Mouse (Mus musculus) hindbrain, embryonic 16.5 days (tissue): Measurements from ENCODE around the gene Rrp7a. TPM values are rescaled to one million over a fixed set of nuclear protein-coding genes. Genes with fewer than 3 reads are reported as not detected.

Experiments
- ATAC-seq: fragments of 200-750 bp; cut with Nextera tagmentation; 2 replicates; pipeline ENCODE4 v1.8.0; 2017; ENCODE audit warnings: moderate TSS enrichment, moderate library complexity
- H3K27ac ChIP-seq: fragments of 300-500 bp; sonication (generic); 2 replicates; pipeline ENCODE4 v1.5.1; 2014; ENCODE audit warnings: low read depth, mild to moderate bottlenecking, control low read depth, low read length, moderate library complexity
- H3K27me3 ChIP-seq: fragments of 300-500 bp; sonication (generic); replicated peaks from 2 replicates; pipeline ENCODE4 v1.6.1; 2014; ENCODE audit warnings: low read length; ENCODE audit not compliant: control insufficient read depth, insufficient read depth
- H3K36me3 ChIP-seq: fragments of 300-500 bp; sonication (generic); 2 replicates; pipeline ENCODE4 v1.6.1; 2014; ENCODE audit warnings: mild to moderate bottlenecking, low read length, moderate library complexity, mixed read lengths; ENCODE audit not compliant: control insufficient read depth, insufficient read depth
- H3K4me1 ChIP-seq: fragments of 300-500 bp; sonication (generic); 2 replicates; pipeline ENCODE4 v1.6.1; 2014; ENCODE audit warnings: low read depth, low read length; ENCODE audit not compliant: control insufficient read depth, insufficient read depth
- H3K4me2 ChIP-seq: fragments of 300-500 bp; sonication (generic); 2 replicates; pipeline ENCODE4 v1.6.1; 2014; ENCODE audit warnings: mild to moderate bottlenecking, low read length, control low read depth, moderate library complexity
- H3K4me3 ChIP-seq: fragments of 300-500 bp; sonication (generic); 2 replicates; pipeline ENCODE4 v1.5.1; 2014; ENCODE audit warnings: mild to moderate bottlenecking, low read length, control low read depth, moderate library complexity
- H3K9ac ChIP-seq: fragments of 300-500 bp; sonication (generic); 2 replicates; pipeline ENCODE4 v1.6.1; 2014; ENCODE audit warnings: low read depth, mild to moderate bottlenecking, control low read depth, low read length, moderate library complexity
- H3K9me3 ChIP-seq: fragments of 300-500 bp; sonication (generic); 2 replicates; pipeline ENCODE4 v1.6.1; 2014; ENCODE audit warnings: mild to moderate bottlenecking, low read length, moderate library complexity; ENCODE audit not compliant: control insufficient read depth
- whole genome bisulfite sequencing: fragments of 180-500 bp; shearing (Covaris S2); extraction: QIAGEN DNeasy Blood & Tissue Kit; methylation state at CpG from one replicate; pipeline ENCODE4 v1.1.7; 2014; 5-methylcytosine and 5-hydroxymethylcytosine counted together
- polyA plus RNA-seq: library from polyadenylated mRNA; unstranded; fragments of >200 nt; fragmentation: Nextera tagmentation; extraction: Ambion mirVana; gene quantifications from 2 replicates; pipeline ENCODE4 v1.2.1, GENCODE M21; 2015

The Rrp7a gene
- polyA plus RNA-seq, 1 experiment from 2014 or later, result 78.2 TPM

- no peak overlapping the region for H3K27ac ChIP-seq
- H3K9me3 ChIP-seq, result no peaks in the 10 kb centered on the region
- 44% methylated on average over 1 of the region's 1 CpGs for WGBS
- no peak overlapping the region for H3K9ac ChIP-seq
- H3K4me2 ChIP-seq, result no peak overlapping the region
- no peak for ATAC-seq
- no peaks in the 10 kb centered on the region for H3K36me3 ChIP-seq
- peaks cover 4% of the 10 kb centered on the region; the same call in 1 of the 2 replicates for H3K27me3 ChIP-seq
- H3K4me1 ChIP-seq, result peaks cover 12% of the 10 kb centered on the region
- H3K4me3 ChIP-seq, result no peak overlapping the region
Observed at GRCm38 (mm10) chr15:83103111-83103510, 19.5 kb downstream of the Rrp7a start.

GRCm38 (mm10) chr15:83100332-83100662 lies 22.3 kb downstream of the Rrp7a start:
- no peaks in the 10 kb centered on the region for H3K9me3 ChIP-seq
- ATAC-seq, result peak; percentile 41; the same call in 1 of the 2 replicates
- 2% methylated on average over 8 of the region's 8 CpGs for WGBS
- H3K36me3 ChIP-seq, result no peaks in the 10 kb centered on the region
- H3K4me1 ChIP-seq, result peaks cover 12% of the 10 kb centered on the region
- no peak overlapping the region for H3K27ac ChIP-seq
- H3K4me2 ChIP-seq, result peak overlapping the region; percentile 55
- peak overlapping the region; percentile 38 for H3K4me3 ChIP-seq
- peak overlapping the region; percentile 57 for H3K9ac ChIP-seq
- H3K27me3 ChIP-seq, result peaks cover 4% of the 10 kb centered on the region; the same call in 1 of the 2 replicates

- peak overlapping the region; percentile 55 for H3K4me2 ChIP-seq
- peak overlapping the region; percentile 57 for H3K9ac ChIP-seq
- no peak overlapping the region for H3K27ac ChIP-seq
- H3K27me3 ChIP-seq, result peaks cover 4% of the 10 kb centered on the region; the same call in 1 of the 2 replicates
- ATAC-seq, result peak; percentile 81
- H3K4me1 ChIP-seq, result peaks cover 12% of the 10 kb centered on the region
- peak overlapping the region; percentile 38 for H3K4me3 ChIP-seq
- no peaks in the 10 kb centered on the region for H3K9me3 ChIP-seq
- WGBS, result 2% methylated on average over 31 of the region's 31 CpGs
- no peaks in the 10 kb centered on the region for H3K36me3 ChIP-seq
Observed at GRCm38 (mm10) chr15:83099533-83100331, 22.9 kb downstream of the Rrp7a start.

- Histone ChIP-seq H3K27me3 (peaks cover 4% of the 10 kb centered on the region; the same call in 1 of the 2 replicates), H3K4me1 (peaks cover 12% of the 10 kb centered on the region), H3K4me2 (no peak overlapping the region), H3K4me3 (no peak overlapping the region), H3K36me3 (no peaks in the 10 kb centered on the region), H3K27ac (no peak overlapping the region), H3K9ac (no peak overlapping the region), H3K9me3 (no peaks in the 10 kb centered on the region)
- 37% methylated on average over 2 of the region's 2 CpGs for WGBS
- ATAC-seq, result no peak
Observed at GRCm38 (mm10) chr15:83095950-83096349, 26.7 kb downstream of the Rrp7a start.

GRCm38 (mm10) chr15:83093687-83094086 lies 28.9 kb downstream of the Rrp7a start:
- H3K9me3 ChIP-seq, result no peaks in the 10 kb centered on the region
- H3K4me3 ChIP-seq, result no peak overlapping the region
- no peaks in the 10 kb centered on the region for H3K36me3 ChIP-seq
- H3K27me3 ChIP-seq, result peaks cover 4% of the 10 kb centered on the region; the same call in 1 of the 2 replicates
- H3K4me1 ChIP-seq, result peaks cover 7% of the 10 kb centered on the region
- H3K9ac ChIP-seq, result no peak overlapping the region
- ATAC-seq, result no peak
- H3K27ac ChIP-seq, result no peak overlapping the region
- 86% methylated on average over 2 of the region's 2 CpGs for WGBS
- no peak overlapping the region for H3K4me2 ChIP-seq

GRCm38 (mm10) chr15:83090874-83091273 lies 31.7 kb downstream of the Rrp7a start:
- no peaks in the 10 kb centered on the region for H3K27me3 ChIP-seq
- no peak overlapping the region for H3K27ac ChIP-seq
- ATAC-seq, result no peak
- no peaks in the 10 kb centered on the region for H3K9me3 ChIP-seq
- H3K36me3 ChIP-seq, result no peaks in the 10 kb centered on the region
- H3K4me3 ChIP-seq, result no peak overlapping the region
- WGBS, result 48% methylated on average over 3 of the region's 3 CpGs
- no peak overlapping the region for H3K9ac ChIP-seq
- no peak overlapping the region for H3K4me2 ChIP-seq
- peaks cover 7% of the 10 kb centered on the region for H3K4me1 ChIP-seq

GRCm38 (mm10) chr15:83089429-83089605 lies 33.3 kb downstream of the Rrp7a start, which contains the start of gene Serhl:
Gene Serhl, plus strand, starts transcription at chr15:83089506.
- H3K4me3 ChIP-seq, result no peak within 1 kb of the TSS
- WGBS, result 15% methylated on average over 7 of the region's 7 CpGs
- no peaks in the 10 kb centered on the region for H3K27me3 ChIP-seq
- H3K27ac ChIP-seq, result no peak within 1 kb of the TSS
- no peak within 1 kb of the TSS for H3K9ac ChIP-seq
- ATAC-seq, result no peak
- H3K4me1 ChIP-seq, result peaks cover 10% of the 10 kb centered on the region
- H3K36me3 ChIP-seq, result no peaks in the 10 kb centered on the region
- no peaks in the 10 kb centered on the region for H3K9me3 ChIP-seq
- peak within 1 kb of the TSS; percentile 34 for H3K4me2 ChIP-seq

GRCm38 (mm10) chr15:83088495-83089428 lies 33.8 kb downstream of the Rrp7a start:
- Histone ChIP-seq H3K4me1 (peaks cover 15% of the 10 kb centered on the region), H3K4me3 (no peak overlapping the region), H3K27ac (no peak overlapping the region), H3K36me3 (no peaks in the 10 kb centered on the region), H3K4me2 (peak overlapping the region; percentile 34), H3K9me3 (no peaks in the 10 kb centered on the region), H3K9ac (no peak overlapping the region), H3K27me3 (no peaks in the 10 kb centered on the region)
- no peak for ATAC-seq
- WGBS, result 9% methylated on average over 24 of the region's 27 CpGs

- Histone ChIP-seq H3K9ac (no peak overlapping the region), H3K9me3 (no peaks in the 10 kb centered on the region), H3K4me2 (no peak overlapping the region), H3K27me3 (no peaks in the 10 kb centered on the region), H3K27ac (no peak overlapping the region), H3K4me3 (no peak overlapping the region), H3K4me1 (peaks cover 15% of the 10 kb centered on the region), H3K36me3 (no peaks in the 10 kb centered on the region)
- no peak for ATAC-seq
- WGBS, result 84% methylated on average over 13 of the region's 13 CpGs
Observed at GRCm38 (mm10) chr15:83086636-83087328, 35.8 kb downstream of the Rrp7a start.
